Mouse (Mus musculus) embryonic facial prominence, embryonic 11.5 days (tissue): ENCODE data around the gene Rfx8. TPM values are rescaled to one million over a fixed set of nuclear protein-coding genes. Genes with fewer than 3 reads are reported as not detected.

Source experiments
- ATAC-seq: fragments of 200-750 bp; cut with Nextera tagmentation; replicated peaks from 2 replicates; pipeline ENCODE4 v1.8.0; 2017; ENCODE audit warnings: low read depth; ENCODE audit not compliant: insufficient number of reproducible peaks, low FRiP score, low TSS enrichment
- DNase-seq: peaks from one replicate; pipeline ENCODE4 v3.0.0-alpha.2; 2015; ENCODE audit warnings: low spot score
- H3K27ac ChIP-seq: fragments of 300-500 bp; sonication (generic); replicated peaks from 2 replicates; pipeline ENCODE4 v1.5.1; 2014; ENCODE audit warnings: mild to moderate bottlenecking, low read depth, low read length, control low read depth
- H3K27me3 ChIP-seq: fragments of 300-500 bp; sonication (generic); 2 replicates; pipeline ENCODE4 v1.6.1; 2014; ENCODE audit warnings: mild to moderate bottlenecking, low read length, moderate library complexity, mixed read lengths; ENCODE audit not compliant: control insufficient read depth, insufficient read depth
- H3K36me3 ChIP-seq: fragments of 300-500 bp; sonication (generic); replicated peaks from 2 replicates; pipeline ENCODE4 v1.6.1; 2014; ENCODE audit warnings: low read depth, mild to moderate bottlenecking, low read length, moderate library complexity, mixed read lengths; ENCODE audit not compliant: control insufficient read depth, insufficient read depth
- H3K4me1 ChIP-seq: fragments of 300-500 bp; sonication (generic); 2 replicates; pipeline ENCODE4 v1.6.1; 2014; ENCODE audit warnings: low read length, mixed read lengths; ENCODE audit not compliant: control insufficient read depth, insufficient read depth
- H3K4me2 ChIP-seq: fragments of 300-500 bp; sonication (generic); 2 replicates; pipeline ENCODE4 v1.6.1; 2014; ENCODE audit warnings: low read depth, mild to moderate bottlenecking, control low read depth, low read length, moderate library complexity
- H3K4me3 ChIP-seq: fragments of 300-500 bp; sonication (generic); 2 replicates; pipeline ENCODE4 v1.5.1; 2014; ENCODE audit warnings: low read depth, low read length, control low read depth
- H3K9ac ChIP-seq: fragments of 300-500 bp; sonication (generic); replicated peaks from 2 replicates; pipeline ENCODE4 v1.6.1; 2014; ENCODE audit warnings: mild to moderate bottlenecking, control low read depth, low read length
- H3K9me3 ChIP-seq: fragments of 300-500 bp; sonication (generic); replicated peaks from 2 replicates; pipeline ENCODE4 v1.6.1; 2016; ENCODE audit warnings: mild to moderate bottlenecking, low read length, inconsistent platforms, mixed read lengths; ENCODE audit not compliant: control insufficient read depth
- WGBS: fragments of 180-500 bp; shearing (Covaris S2); extraction: QIAGEN DNeasy Blood & Tissue Kit; methylation state at CpG from one replicate; pipeline ENCODE4 v1.1.7; 2014; 5-methylcytosine and 5-hydroxymethylcytosine counted together
- polyA plus RNA-seq: library from polyadenylated mRNA; unstranded; fragments of >200 nt; fragmentation: Nextera tagmentation; extraction: Ambion mirVana; gene quantifications from 2 replicates; pipeline ENCODE4 v1.2.1, GENCODE M21; 2014

The Rfx8 gene
- polyA plus RNA-seq, 1 experiment from 2014 or later = 2.1 TPM

GRCm38 (mm10) chr1:39746464-39746863, 25.7 kb upstream of the Rfx8 start:
- no peak overlapping the region for H3K27ac ChIP-seq
- no peaks in the 10 kb centered on the region for H3K9me3 ChIP-seq
- H3K9ac ChIP-seq = no peak overlapping the region
- no peak for DNase-seq
- H3K27me3 ChIP-seq = no peaks in the 10 kb centered on the region
- WGBS = 54% methylated on average over 7 of the region's 7 CpGs
- no peaks in the 10 kb centered on the region for H3K36me3 ChIP-seq
- no peak overlapping the region for H3K4me3 ChIP-seq
- no peak overlapping the region for H3K4me2 ChIP-seq
- no peak for ATAC-seq
- H3K4me1 ChIP-seq = no peaks in the 10 kb centered on the region; the same call in 1 of the 2 replicates

GRCm38 (mm10) chr1:39740948-39741347, 20.2 kb upstream of the Rfx8 start:
- no peak overlapping the region for H3K27ac ChIP-seq
- ATAC-seq (no peak), DNase-seq (no peak)
- H3K9ac ChIP-seq = no peak overlapping the region
- no peaks in the 10 kb centered on the region for H3K4me1 ChIP-seq
- WGBS = 28% methylated on average over 7 of the region's 7 CpGs
- H3K4me3 ChIP-seq = no peak overlapping the region
- H3K4me2 ChIP-seq = no peak overlapping the region
- no peaks in the 10 kb centered on the region for H3K27me3 ChIP-seq
- no peaks in the 10 kb centered on the region for H3K9me3 ChIP-seq
- H3K36me3 ChIP-seq = no peaks in the 10 kb centered on the region

DNA sequence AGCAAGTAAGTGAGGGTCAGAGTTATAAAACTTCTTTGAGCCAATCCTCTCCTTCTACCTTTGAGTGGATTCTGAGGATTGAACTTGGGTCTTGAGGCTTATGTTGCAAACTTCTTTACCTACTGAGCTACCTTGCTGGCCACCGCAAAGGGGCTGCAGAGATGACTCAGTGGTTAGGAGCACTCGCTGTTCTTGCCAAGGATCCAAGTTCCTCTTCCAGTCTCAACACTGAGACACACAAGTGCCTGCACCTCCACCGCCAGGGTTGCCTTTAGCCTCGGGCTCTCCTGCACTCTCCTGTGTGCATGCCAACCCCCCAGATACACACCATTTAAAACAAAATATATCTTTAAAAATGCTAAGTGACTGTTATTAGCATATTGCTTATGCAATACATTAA, 19.2 kb upstream of the Rfx8 start:
- ATAC-seq (no peak), DNase-seq (no peak)
- H3K4me2 ChIP-seq = no peak overlapping the region
- H3K27ac ChIP-seq = no peak overlapping the region
- no peaks in the 10 kb centered on the region for H3K4me1 ChIP-seq
- no peaks in the 10 kb centered on the region for H3K9me3 ChIP-seq
- WGBS = 75% methylated on average over 4 of the region's 4 CpGs
- no peak overlapping the region for H3K4me3 ChIP-seq
- H3K36me3 ChIP-seq = no peaks in the 10 kb centered on the region
- H3K27me3 ChIP-seq = no peaks in the 10 kb centered on the region
- no peak overlapping the region for H3K9ac ChIP-seq

DNA sequence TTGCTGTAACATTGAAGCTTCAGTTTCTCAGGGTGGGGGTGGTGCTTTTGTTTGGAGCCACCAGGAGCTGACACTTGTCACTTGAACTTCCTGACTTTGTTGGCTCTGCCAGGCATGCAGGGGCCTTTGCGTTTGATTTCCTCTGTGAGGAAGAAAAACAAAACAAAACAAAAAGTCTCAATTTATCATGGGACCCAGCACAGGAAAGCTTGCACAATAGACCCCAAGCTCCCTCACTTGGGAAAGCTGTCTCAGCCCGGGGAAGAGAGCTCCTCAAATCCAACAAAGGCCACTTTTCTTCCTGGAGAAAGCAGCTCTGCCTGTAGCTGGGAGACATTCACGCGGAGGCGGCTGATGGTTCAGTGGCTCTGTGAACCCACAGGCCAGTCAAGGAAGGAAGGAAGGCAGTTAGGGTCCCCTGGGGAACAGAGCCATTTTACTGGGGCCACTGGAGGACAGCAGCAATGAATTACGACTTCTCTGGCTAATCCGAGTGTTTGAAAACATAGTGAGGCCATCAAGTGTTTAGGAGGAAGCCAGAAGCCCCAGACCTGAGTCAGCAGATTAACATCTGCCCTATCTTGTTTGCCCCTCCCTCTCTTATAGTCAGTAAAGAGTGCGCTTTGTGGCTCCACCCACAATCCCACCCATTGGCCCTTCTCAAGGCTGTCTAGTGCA, 15.3 kb upstream of the Rfx8 start:
- H3K36me3 ChIP-seq = no peaks in the 10 kb centered on the region
- 0 out of 2 replicates have a peak overlapping the region, but pooled peaks have one; percentile 16 for H3K27ac ChIP-seq
- H3K9me3 ChIP-seq = no peaks in the 10 kb centered on the region
- 19% methylated on average over 8 of the region's 8 CpGs for WGBS
- no peak overlapping the region for H3K9ac ChIP-seq
- H3K4me2 ChIP-seq = no peak overlapping the region
- DNase-seq = peak; percentile 46
- no peaks in the 10 kb centered on the region; the same call in 1 of the 2 replicates for H3K4me1 ChIP-seq
- H3K4me3 ChIP-seq = no peak overlapping the region
- no peak for ATAC-seq
- H3K27me3 ChIP-seq = no peaks in the 10 kb centered on the region

- H3K27me3 ChIP-seq = no peaks in the 10 kb centered on the region
- no peaks in the 10 kb centered on the region for H3K36me3 ChIP-seq
- no peaks in the 10 kb centered on the region for H3K9me3 ChIP-seq
- no peak overlapping the region for H3K4me3 ChIP-seq
- ATAC-seq (no peak), DNase-seq (no peak)
- no peak overlapping the region for H3K4me2 ChIP-seq
- no peak overlapping the region for H3K9ac ChIP-seq
- peaks cover 2% of the 10 kb centered on the region for H3K4me1 ChIP-seq
- no peak overlapping the region for H3K27ac ChIP-seq
- WGBS = 79% methylated on average over 2 of the region's 2 CpGs
Observed at GRCm38 (mm10) chr1:39735493-39735892, 14.7 kb upstream of the Rfx8 start.

DNA sequence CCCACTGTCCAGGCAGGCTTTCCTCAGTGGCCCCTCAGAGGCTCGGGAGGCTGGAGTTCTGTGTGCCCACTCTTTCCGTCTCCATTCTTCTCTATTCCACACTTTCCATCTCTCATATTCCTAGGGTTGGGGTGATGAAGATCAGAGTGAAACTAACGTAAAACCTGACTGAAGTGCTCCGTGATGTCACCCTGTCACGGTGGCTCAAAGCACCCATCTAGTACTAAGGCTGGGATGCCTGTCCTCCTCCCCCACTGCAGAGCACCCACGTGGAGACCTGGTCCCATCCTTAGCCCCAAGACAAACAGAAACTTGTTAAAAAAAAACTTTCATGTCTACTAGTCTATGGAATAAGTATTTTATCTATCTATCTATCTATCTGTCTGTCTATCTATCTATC, 14.1 kb upstream of the Rfx8 start:
- Histone ChIP-seq H3K27me3 (no peaks in the 10 kb centered on the region), H3K27ac (no peak overlapping the region), H3K4me2 (no peak overlapping the region), H3K4me1 (peaks cover 2% of the 10 kb centered on the region), H3K9me3 (no peaks in the 10 kb centered on the region), H3K36me3 (no peaks in the 10 kb centered on the region), H3K4me3 (no peak overlapping the region), H3K9ac (no peak overlapping the region)
- ATAC-seq = no peak
- no peak for DNase-seq
- WGBS = 91% methylated on average over 6 of the region's 6 CpGs

GRCm38 (mm10) chr1:39734311-39734710, 13.5 kb upstream of the Rfx8 start:
- no peaks in the 10 kb centered on the region for H3K36me3 ChIP-seq
- H3K4me2 ChIP-seq = no peak overlapping the region
- no peaks in the 10 kb centered on the region for H3K27me3 ChIP-seq
- WGBS = 84% methylated on average over 13 of the region's 13 CpGs
- H3K9me3 ChIP-seq = no peaks in the 10 kb centered on the region
- H3K27ac ChIP-seq = no peak overlapping the region
- ATAC-seq (no peak), DNase-seq (no peak)
- peaks cover 2% of the 10 kb centered on the region for H3K4me1 ChIP-seq
- H3K9ac ChIP-seq = no peak overlapping the region
- no peak overlapping the region for H3K4me3 ChIP-seq

GRCm38 (mm10) chr1:39733876-39734275, 13.1 kb upstream of the Rfx8 start:
- no peaks in the 10 kb centered on the region for H3K27me3 ChIP-seq
- no peak overlapping the region for H3K4me2 ChIP-seq
- no peak overlapping the region for H3K27ac ChIP-seq

More at GRCm38 (mm10) chr1:39733876-39734275, 13.1 kb upstream of the Rfx8 start:
- 94% methylated on average over 10 of the region's 10 CpGs for WGBS
- Histone ChIP-seq H3K4me3 (no peak overlapping the region), H3K4me1 (peaks cover 2% of the 10 kb centered on the region), H3K9me3 (no peaks in the 10 kb centered on the region), H3K36me3 (no peaks in the 10 kb centered on the region), H3K9ac (no peak overlapping the region)
- ATAC-seq = no peak
- DNase-seq = no peak
